Mouse (Mus musculus) midbrain, embryonic 14.5 days (tissue): ENCODE measurements around the gene Oas1h. TPM values are rescaled to one million over a fixed set of nuclear protein-coding genes. Genes with fewer than 3 reads are reported as not detected.

Experiments
- ATAC-seq: fragments of 200-750 bp; cut with Nextera tagmentation; 2 replicates; pipeline ENCODE4 v1.8.0; 2017; ENCODE audit warnings: moderate number of reproducible peaks, moderate library complexity; ENCODE audit not compliant: low FRiP score, low TSS enrichment
- DNase-seq: peaks from one replicate; pipeline ENCODE4 v3.0.0-alpha.2; 2015
- H3K27ac ChIP-seq: fragments of 300-500 bp; sonication (generic); replicated peaks from 2 replicates; pipeline ENCODE4 v1.5.1; 2014; ENCODE audit warnings: mild to moderate bottlenecking, low read depth, low read length, moderate library complexity
- H3K27me3 ChIP-seq: fragments of 300-500 bp; sonication (generic); 2 replicates; pipeline ENCODE4 v1.6.1; 2014; ENCODE audit warnings: low read length, control low read depth, mixed read lengths; ENCODE audit not compliant: control insufficient read depth, insufficient read depth
- H3K36me3 ChIP-seq: fragments of 300-500 bp; sonication (generic); 2 replicates; pipeline ENCODE4 v1.6.1; 2014; ENCODE audit warnings: low read length, control low read depth; ENCODE audit not compliant: control insufficient read depth, insufficient read depth
- H3K4me1 ChIP-seq: fragments of 300-500 bp; sonication (generic); 2 replicates; pipeline ENCODE4 v1.6.1; 2014; ENCODE audit warnings: mild to moderate bottlenecking, antibody characterized with exemption, low read length, control low read depth; ENCODE audit not compliant: control insufficient read depth, insufficient read depth
- H3K4me2 ChIP-seq: fragments of 300-500 bp; sonication (generic); 2 replicates; pipeline ENCODE4 v1.6.1; 2014; ENCODE audit warnings: mild to moderate bottlenecking, low read length, moderate library complexity
- H3K4me3 ChIP-seq: fragments of 300-500 bp; sonication (generic); replicated peaks from 2 replicates; pipeline ENCODE4 v1.5.1; 2014; ENCODE audit warnings: low read depth, low read length
- H3K9ac ChIP-seq: fragments of 300-500 bp; sonication (generic); replicated peaks from 2 replicates; pipeline ENCODE4 v1.6.1; 2014; ENCODE audit warnings: mild to moderate bottlenecking, low read length, moderate library complexity
- H3K9me3 ChIP-seq: fragments of 300-500 bp; sonication (generic); 2 replicates; pipeline ENCODE4 v1.6.1; 2016; ENCODE audit warnings: low read length, control low read depth, mixed read lengths; ENCODE audit not compliant: control insufficient read depth
- WGBS: fragments of 180-500 bp; shearing (Covaris S2); extraction: QIAGEN DNeasy Blood & Tissue Kit; methylation state at CpG from one replicate; pipeline ENCODE4 v1.1.7; 2014; 5-methylcytosine and 5-hydroxymethylcytosine counted together
- polyA plus RNA-seq: library from polyadenylated mRNA; unstranded; fragments of >200 nt; fragmentation: Nextera tagmentation; extraction: Ambion mirVana; gene quantifications from 2 replicates; pipeline ENCODE4 v1.2.1, GENCODE M21; 2014

The Oas1h gene
- not detected in 2 replicates for polyA plus RNA-seq

GRCm38 (mm10) chr5:120861121-120861520, at the start of gene Oas1h:
Gene Oas1h (plus strand): TSS chr5:120861421.
- Histone ChIP-seq H3K4me2 (no peak within 1 kb of the TSS), H3K4me1 (no peaks in the 10 kb centered on the region), H3K4me3 (no peak within 1 kb of the TSS), H3K9me3 (no peaks in the 10 kb centered on the region), H3K36me3 (no peaks in the 10 kb centered on the region), H3K9ac (no peak within 1 kb of the TSS), H3K27ac (no peak within 1 kb of the TSS), H3K27me3 (no peaks in the 10 kb centered on the region)
- DNase-seq: no peak
- no peak for ATAC-seq
- WGBS: 58% methylated on average over 4 of the region's 4 CpGs

- Histone ChIP-seq H3K4me2 (peak within 1 kb of the TSS; percentile 52), H3K9me3 (no peaks in the 10 kb centered on the region), H3K27ac (peak within 1 kb of the TSS; percentile 70), H3K27me3 (no peaks in the 10 kb centered on the region), H3K4me1 (peaks cover 3% of the 10 kb centered on the region; the same call in 1 of the 2 replicates), H3K36me3 (no peaks in the 10 kb centered on the region), H3K4me3 (peak within 1 kb of the TSS; percentile 15), H3K9ac (peak within 1 kb of the TSS; percentile 46; the same call in 1 of the 2 replicates)
- 7% methylated on average over 18 of the region's 18 CpGs for WGBS
- peak; percentile 53; the same call in 1 of the 2 replicates for ATAC-seq
- peak; percentile 90 for DNase-seq
Observed at GRCm38 (mm10) chr5:120811951-120812819, 49.0 kb upstream of the Oas1h start, which contains the start of gene Oas1c. Gene Oas1c (minus strand): TSS chr5:120812514.

DNA sequence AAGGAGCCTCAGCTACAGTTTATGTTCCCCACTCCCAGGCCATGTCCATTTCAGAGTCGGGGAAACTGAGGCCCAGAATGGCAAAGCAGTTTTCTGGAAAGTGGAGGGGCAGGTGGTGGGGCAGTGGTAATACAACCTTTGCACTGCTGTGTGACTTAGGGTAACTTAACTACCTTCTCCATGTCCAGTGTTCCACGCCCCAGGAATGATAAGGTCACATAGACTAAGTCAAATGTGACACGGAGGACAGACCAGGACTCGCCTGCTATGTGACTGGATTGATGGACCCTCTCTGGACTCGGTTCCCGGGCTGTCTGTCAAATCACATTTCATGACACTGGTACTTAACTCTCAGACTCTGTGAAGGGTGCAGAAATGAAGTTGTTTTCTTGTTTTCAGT, 48.2 kb upstream of the Oas1h start:
- Histone ChIP-seq H3K4me3 (no peak overlapping the region), H3K4me2 (peak overlapping the region; percentile 52; the same call in 1 of the 2 replicates), H3K9me3 (no peaks in the 10 kb centered on the region), H3K36me3 (no peaks in the 10 kb centered on the region), H3K27me3 (no peaks in the 10 kb centered on the region), H3K27ac (no peak overlapping the region), H3K4me1 (peaks cover 3% of the 10 kb centered on the region; the same call in 1 of the 2 replicates), H3K9ac (no peak overlapping the region)
- WGBS: 82% methylated on average over 6 of the region's 6 CpGs
- DNase-seq (no peak), ATAC-seq (no peak)

GRCm38 (mm10) chr5:120815949-120816348, 45.3 kb upstream of the Oas1h start:
- Histone ChIP-seq H3K4me3 (no peak overlapping the region), H3K9me3 (0 out of 2 replicates have a peak, but pooled peaks cover 7% of the 10 kb centered on the region), H3K27ac (no peak overlapping the region), H3K4me2 (no peak overlapping the region), H3K9ac (no peak overlapping the region), H3K4me1 (peaks cover 3% of the 10 kb centered on the region; the same call in 1 of the 2 replicates), H3K36me3 (no peaks in the 10 kb centered on the region), H3K27me3 (no peaks in the 10 kb centered on the region)
- no peak for DNase-seq
- 68% methylated on average over 3 of the region's 3 CpGs for WGBS
- no peak for ATAC-seq

DNA sequence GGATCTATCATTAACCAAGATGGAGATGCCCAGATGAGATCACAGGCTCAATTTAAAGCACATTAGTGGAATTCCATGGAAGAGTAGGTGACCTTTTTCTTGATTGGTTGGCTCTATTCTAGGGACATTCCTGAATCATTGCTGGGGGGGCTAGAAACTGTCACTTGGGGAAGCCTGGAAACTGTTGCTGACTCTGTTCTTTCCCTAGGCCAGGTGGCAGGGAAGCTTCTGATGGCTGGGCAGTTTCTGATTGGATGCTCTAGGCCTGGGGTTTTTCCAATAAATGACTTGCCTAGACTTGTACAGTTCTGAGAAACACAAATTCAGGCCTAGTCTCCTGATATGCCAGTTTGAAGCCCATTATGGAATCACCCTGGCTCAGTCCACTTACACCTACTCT, 42.2 kb upstream of the Oas1h start:
- no peak overlapping the region for H3K4me2 ChIP-seq
- DNase-seq (no peak), ATAC-seq (no peak)
- H3K4me1 ChIP-seq: no peaks in the 10 kb centered on the region
- H3K27ac ChIP-seq: no peak overlapping the region
- H3K36me3 ChIP-seq: no peaks in the 10 kb centered on the region
- H3K27me3 ChIP-seq: no peaks in the 10 kb centered on the region
- no peak overlapping the region for H3K9ac ChIP-seq
- no peak overlapping the region for H3K4me3 ChIP-seq
- 0 out of 2 replicates have a peak, but pooled peaks cover 7% of the 10 kb centered on the region for H3K9me3 ChIP-seq

- no peak for ATAC-seq
- 85% methylated on average over 4 of the region's 4 CpGs for WGBS
Observed at GRCm38 (mm10) chr5:120831031-120831430, 30.2 kb upstream of the Oas1h start.

GRCm38 (mm10) chr5:120833335-120834280, 27.6 kb upstream of the Oas1h start:
- H3K9ac ChIP-seq: 0 out of 2 replicates have a peak overlapping the region, but pooled peaks have one; percentile 23
- H3K4me2 ChIP-seq: peak overlapping the region; percentile 38
- no peaks in the 10 kb centered on the region for H3K9me3 ChIP-seq
- H3K4me1 ChIP-seq: 0 out of 2 replicates have a peak, but pooled peaks cover 5% of the 10 kb centered on the region
- H3K4me3 ChIP-seq: no peak overlapping the region
- H3K27ac ChIP-seq: peak overlapping the region; percentile 41; the same call in 1 of the 2 replicates
- 8% methylated on average over 17 of the region's 17 CpGs for WGBS
- H3K36me3 ChIP-seq: no peaks in the 10 kb centered on the region
- H3K27me3 ChIP-seq: no peaks in the 10 kb centered on the region
- ATAC-seq (no peak; the same call in 1 of the 2 replicates), DNase-seq (peak; percentile 74)

More at GRCm38 (mm10) chr5:120831031-120831430, 30.2 kb upstream of the Oas1h start:
- no peaks in the 10 kb centered on the region for H3K27me3 ChIP-seq
- no peak for DNase-seq
- no peak overlapping the region for H3K4me2 ChIP-seq
- H3K4me1 ChIP-seq: 0 out of 2 replicates have a peak, but pooled peaks cover 5% of the 10 kb centered on the region
- H3K9me3 ChIP-seq: no peaks in the 10 kb centered on the region
- H3K9ac ChIP-seq: no peak overlapping the region
- no peak overlapping the region for H3K4me3 ChIP-seq
- no peaks in the 10 kb centered on the region for H3K36me3 ChIP-seq
- H3K27ac ChIP-seq: no peak overlapping the region
